Mouse (Mus musculus): ENCODE measurements around the gene Prkar1b.

The Prkar1b gene

GRCm38 (mm10) chr5:139149681-139150602, at the start of gene Prkar1b, which contains the start of gene Dnaaf5:
TSS of gene Prkar1b (minus strand) at chr5:139150001.
TSS of gene Dnaaf5 (plus strand) at chr5:139150223.
- DNase-seq = peak; percentile 97 to 98

DNA sequence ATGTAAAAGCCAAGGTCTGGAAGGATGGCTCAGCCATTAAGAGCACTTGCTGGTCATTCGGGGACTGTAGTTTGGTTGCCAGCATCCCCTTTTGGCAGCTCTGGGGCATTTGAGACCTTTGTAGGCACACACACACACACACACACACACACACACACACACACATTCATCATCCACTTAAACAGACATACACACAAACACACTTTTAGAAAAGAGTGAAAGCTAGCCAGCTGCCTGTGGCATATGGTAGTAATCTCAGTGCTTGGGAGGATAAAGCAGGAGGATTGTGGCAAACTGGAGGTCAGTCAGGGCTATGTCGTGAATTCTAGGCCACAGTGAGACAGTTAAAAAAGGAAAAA, 49.8 kb upstream of the Prkar1b start:
- no peak for DNase-seq

DNA sequence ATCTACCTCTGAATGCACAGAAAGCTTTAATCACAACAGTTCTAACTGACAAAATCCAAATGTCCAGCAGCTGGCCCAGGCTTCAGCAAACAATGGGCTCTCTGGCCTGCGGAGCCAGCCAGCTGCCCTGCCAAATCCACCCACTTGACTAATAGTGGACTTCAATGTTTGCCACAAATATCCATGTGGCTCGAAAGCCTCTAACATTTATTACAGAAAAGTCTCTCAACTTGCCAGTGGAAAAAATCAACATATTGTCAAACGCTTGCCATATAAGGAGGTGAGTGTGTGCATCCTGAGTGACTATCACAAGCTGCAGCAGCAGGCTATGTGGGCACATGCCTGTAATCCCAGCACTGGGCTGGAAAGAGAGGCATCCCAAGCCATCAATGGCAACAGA, 49.0 kb upstream of the Prkar1b start:
- no peak for DNase-seq

DNA sequence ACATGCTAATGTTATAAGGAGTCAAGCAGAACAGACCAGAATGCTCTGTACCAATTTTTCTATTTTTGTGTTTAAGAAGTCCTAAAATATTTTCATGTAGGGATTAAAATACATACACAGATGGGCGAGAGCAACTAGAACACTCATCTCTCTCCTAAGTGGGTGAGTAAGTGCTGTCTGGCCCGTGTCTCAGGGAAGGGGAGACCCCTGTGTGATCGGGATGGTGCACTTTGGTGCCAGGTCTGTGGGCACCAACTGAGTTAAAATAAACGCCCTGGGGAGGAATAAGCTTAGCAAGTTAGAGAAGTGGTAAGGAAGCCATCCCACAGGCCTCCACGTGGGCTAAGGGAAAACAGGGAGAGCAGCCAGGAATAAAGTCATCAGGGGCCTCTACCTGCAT, 41.2 kb upstream of the Prkar1b start:
- DNase-seq = no peak

- DNase-seq = no peak
Observed at GRCm38 (mm10) chr5:139189726-139190125, 39.9 kb upstream of the Prkar1b start.

DNA sequence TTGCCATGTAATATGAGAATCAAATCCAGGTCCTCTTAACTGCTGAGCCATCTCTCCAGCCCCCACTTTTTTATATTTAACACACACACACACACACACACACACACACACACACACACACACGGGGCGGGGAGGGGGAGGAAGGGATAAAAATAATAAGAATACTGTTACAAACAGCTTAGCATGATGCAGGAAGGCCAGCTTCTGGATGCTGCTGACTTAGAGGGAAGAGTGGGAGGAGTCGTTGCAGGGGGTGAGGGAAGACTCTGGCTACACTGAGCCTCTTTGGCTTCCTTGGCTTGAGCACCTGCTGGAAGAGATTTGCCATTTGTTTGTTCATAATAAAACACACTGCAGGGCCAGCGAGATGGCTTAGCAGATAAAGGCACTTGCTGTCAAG, 35.1 kb upstream of the Prkar1b start:
- no peak for DNase-seq

- peak in 1 of 2 experiments; percentile 37 for DNase-seq
Observed at GRCm38 (mm10) chr5:139183601-139184000, 33.8 kb upstream of the Prkar1b start.

DNA sequence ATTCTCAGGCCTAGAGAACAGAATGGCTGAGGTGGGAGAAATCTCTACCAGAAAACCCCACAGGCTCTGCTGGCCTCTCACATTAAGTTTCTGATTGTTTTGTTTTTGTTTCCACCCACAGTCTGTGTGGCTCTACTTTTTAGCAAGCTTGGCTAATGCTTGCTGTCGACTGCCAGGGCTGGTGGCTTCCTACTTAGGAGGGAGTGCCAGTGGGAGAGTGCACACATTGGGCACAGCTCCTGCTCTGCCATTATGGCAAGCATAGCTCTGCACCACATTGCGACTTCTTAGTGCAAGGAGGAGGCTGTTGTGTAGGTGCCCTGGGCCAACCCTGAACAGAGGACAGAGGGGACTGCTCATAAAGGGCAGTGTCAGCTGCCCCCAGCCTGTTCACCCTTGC, 33.3 kb upstream of the Prkar1b start:
- DNase-seq = no peak

DNA sequence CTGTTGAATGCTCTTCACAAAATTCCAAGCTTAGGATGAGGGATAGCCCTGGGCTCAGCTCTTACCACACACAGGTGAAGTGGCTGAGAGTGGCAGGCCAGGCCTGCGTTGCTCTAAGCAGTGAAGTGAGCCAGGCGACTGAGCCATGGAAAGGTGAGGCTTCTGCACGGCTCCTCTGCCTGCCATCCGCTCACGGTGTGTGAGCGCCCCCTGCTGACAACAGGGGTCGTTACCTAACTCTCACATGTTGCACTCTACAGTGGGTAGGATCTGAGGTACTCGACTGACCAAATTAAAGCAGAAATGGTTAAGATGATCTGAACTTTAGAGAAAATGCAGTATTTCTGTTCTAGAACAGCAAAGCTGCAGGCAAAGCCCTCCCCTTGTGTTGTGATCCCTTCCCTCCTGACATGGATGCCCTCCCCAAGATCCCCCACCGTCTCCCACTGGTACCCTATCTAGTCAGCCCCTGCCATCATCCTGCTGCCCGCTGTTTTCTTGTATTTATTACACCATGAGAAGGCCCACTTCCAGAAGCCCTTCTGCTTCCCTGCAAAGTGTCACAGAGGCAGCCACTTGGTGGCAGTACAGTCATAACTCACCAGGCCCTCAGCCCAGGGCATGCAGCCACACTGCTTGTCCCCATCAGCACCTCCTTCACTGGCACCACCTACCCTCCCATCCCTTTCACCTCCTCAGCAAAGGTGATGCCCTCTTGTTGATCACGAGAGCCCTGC, 29.3 kb upstream of the Prkar1b start:
- DNase-seq = peak; percentile 82 to 88

- DNase-seq = peak; percentile 63 to 75
Observed at GRCm38 (mm10) chr5:139174556-139175547, 25.1 kb upstream of the Prkar1b start.

GRCm38 (mm10) chr5:139174141-139174540, 24.3 kb upstream of the Prkar1b start:
- DNase-seq = no peak

DNA sequence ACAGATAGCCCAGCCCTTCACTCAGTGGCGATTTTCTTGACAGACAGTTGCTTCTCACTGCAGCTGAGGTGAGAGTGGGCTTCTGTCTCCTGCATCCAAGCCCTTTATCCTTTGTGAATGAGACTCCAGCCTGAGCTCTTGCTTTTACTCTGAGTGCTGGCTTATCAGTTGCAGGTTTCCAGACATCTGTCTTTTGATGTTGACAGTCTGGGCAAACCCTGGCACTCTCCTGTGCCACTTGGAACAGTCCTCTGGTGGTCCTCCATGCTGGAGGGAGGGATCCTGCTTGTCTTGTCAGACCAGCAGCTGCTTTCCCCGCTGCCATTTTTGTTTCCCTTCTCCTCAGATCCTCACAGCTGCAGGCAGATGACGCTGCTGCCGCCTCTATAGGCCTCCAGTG, 22.1 kb upstream of the Prkar1b start:
- no peak for DNase-seq

DNA sequence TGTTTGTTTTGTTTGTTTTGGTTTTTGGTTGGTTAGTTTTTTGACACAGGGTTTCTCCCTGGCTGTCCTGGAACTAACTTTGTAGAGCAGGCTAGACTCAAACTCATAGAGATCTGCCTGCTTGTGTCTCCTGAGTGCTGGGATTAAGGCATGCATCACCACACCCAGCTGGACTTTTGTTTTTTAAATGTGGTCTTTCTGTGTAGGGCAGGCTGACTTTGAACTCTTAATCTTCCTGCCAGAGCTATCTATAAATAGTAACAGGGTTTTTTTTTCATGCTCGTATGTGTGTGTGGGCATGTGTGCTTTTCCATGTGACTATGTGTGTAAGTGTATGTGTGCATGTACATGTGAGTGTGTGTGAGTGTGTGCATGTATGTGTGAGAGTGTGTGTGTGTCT, 17.7 kb upstream of the Prkar1b start:
- DNase-seq = no peak

DNA sequence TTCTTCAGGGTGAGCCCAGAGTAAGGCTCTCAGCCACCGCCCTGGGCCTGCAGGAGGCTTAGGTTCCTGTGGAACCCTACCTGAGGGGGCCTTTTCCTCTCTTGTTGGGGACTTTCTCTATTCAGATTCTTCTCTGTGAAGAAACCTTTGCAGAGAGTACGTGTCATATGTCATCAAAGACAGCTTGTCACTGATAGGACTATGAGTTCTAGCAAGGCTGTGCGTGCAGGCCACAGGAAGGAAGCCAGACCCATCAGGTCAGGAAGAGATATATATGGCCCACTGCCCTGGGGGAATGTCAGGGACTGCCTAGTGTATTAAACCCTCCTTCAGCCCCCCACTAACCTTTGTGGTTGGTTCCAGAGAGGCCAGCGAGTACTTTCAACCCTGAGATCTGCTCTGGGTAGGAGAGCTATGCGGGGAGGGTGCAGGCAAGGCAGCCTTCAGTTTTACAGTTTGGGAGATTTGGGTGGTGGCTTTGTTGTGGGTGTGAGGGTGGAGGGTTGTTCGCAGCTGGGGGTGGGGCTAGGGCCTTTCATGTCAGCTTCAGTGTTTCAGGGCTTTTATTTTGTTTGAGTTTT, 17.1 kb upstream of the Prkar1b start:
- no peak for DNase-seq

- no peak for DNase-seq
Observed at GRCm38 (mm10) chr5:139161632-139162031, 11.8 kb upstream of the Prkar1b start.

DNA sequence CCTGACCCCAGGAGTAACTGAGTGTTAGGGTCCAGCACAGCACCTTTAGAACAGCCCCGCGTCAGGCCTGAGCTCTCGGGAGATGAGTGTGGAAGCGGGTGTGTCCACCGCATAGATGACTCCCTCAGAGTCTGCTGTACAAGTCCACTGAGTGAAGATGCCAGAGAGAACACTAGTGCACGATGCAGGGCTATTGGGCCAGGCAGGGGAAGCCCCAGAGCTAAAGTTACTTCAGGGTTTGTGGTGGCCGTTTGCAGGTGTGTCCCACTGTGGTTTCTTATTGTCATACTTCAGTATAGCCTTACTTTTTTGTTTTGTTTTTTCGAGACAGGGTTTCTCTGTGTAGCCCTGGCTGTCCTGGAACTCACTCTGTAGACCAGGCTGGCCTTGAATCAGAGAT, 11.1 kb upstream of the Prkar1b start:
- no peak for DNase-seq

- peak; percentile 32 to 72 for DNase-seq
Observed at GRCm38 (mm10) chr5:139150603-139151031, 816 bp upstream of the Prkar1b start.

GRCm38 (mm10) chr5:139149006-139149672, 662 bp downstream of the Prkar1b start:
- DNase-seq = no peak

DNA sequence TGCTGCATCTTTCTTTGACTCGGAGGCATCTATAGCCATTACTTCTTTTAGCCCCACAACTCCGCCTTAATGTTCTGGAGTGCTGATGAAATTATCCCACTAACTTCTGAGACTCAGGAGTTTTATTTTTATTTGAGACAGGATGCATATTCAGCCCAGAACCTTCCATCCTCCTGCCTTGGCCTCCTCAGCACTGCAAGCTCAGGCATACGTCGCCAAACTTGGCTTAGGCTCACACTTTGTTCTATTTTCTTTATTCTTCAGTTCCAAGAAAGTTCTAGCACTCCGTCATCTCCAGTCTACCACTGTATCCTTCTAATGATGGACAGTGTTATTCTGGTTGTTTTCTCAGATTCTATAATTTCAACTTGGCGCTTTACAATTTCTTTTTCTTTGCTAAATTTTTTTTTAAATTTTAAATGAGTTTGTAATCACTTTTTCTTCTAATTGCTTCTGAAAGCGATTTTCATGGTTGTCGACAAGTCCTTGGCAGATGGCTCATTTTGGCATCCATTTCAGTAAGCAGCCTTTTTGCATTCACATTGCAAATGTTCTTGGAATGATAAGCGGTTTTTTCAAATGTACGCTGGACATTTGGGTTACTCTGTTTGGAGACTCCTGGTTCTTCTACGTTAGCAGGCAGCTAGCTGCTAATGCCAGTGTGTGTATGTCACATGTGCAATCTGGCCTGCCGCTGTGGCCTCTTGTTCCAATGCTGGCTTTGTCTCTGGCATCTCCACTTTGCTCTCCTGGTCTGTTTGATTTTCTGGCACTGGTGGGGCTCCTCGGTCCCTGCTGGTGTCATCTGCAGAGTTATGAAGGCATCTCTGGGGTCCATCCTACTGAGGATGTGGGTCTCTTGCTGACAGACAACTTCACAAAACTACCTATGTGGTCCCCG, 2.4 kb downstream of the Prkar1b start:
- no peak for DNase-seq

- peak; percentile 57 to 82 for DNase-seq
Observed at GRCm38 (mm10) chr5:139146476-139147075, 3.2 kb downstream of the Prkar1b start.
